Mouse (Mus musculus): ENCODE data around the gene Elmo1.

- TF ChIP-seq CTCF (IDR thresholded peaks at IDR 0.05; ENCODE audit: low read depth, low read length) = no peak
- TF ChIP-seq POLR2A (IDR thresholded peaks at IDR 0.05; ENCODE audit: extremely low read depth, insufficient read depth, low read length) = no peak
These were observed 518.8 kb downstream of the Elmo1 start for GRCm38 (mm10) chr13:20609003-20609688.

Measured in liver, adult 2 months (tissue).